Mouse (Mus musculus) heart, postnatal 0 days (tissue): ENCODE measurements around the gene Brd3.

Experiments
- CTCF ChIP-seq: IDR thresholded peaks from 2 replicates; pipeline ENCODE4 v1.5.1; 2016; ENCODE audit warnings: antibody characterized with exemption, control low read depth, low read depth
- EP300 ChIP-seq: IDR thresholded peaks from 2 replicates; pipeline ENCODE4 v1.6.1; 2016; ENCODE audit warnings: antibody characterized with exemption, low read depth

DNA sequence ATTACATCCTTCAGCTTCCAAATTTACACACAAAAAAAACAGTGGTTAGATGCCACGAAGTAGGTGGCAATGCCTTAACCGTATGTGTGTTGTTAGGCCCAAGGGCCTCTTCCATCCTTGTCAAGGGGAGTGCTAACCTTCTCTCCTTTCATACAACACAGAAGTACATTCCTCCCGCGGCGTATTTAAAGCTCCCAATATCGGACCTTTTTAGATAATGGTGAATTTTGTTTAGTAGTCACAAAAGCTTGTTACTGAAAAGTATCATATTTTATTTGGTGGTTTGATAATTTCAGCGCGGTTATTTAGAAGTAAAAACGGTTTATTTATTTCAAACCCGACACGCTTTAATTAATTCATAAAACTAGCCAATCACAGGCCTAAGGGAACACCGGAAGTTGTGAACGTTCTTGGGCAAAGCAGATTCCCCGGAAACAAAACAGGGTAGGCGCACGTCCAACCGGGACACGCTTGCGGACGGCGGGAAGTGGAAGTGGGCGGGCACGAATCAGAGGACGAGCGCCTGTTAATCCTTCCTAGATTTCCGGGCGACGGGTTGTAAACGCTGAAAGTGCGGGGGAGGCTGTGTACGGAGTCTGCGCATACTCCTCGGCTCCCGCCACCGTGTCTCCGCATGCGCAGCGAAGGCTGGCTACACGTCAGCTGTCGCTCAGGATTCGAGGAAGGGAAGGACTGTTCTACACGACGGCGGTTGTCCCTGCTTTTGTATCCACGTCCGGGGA lies 32.5 kb upstream of the Brd3 start:
- TF ChIP-seq CTCF (no peak), EP300 (peak; percentile 63; the same call in 1 of the 2 replicates)
